In the genomic region with DNA sequence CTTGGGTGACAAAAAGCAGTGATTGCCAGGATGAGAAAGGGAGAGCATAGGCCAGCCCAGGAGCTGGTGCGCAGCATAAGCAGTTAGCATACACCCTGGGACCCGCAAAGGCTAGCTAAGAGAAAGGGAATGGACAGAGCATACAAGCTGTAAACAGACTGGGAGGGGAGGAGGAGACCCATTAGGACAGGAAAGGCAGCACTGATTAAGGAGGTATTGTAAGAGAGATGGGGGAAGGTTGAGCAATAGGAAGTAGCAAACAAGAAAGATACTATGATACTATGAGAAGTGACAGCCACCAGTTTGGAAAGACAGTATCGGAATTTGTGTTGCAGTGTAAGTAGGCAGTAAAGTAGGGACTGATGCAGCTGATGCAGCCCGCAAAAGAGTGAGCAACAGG, we compare ENCODE assay signal across 8 mouse cellular contexts. TPM values are rescaled to one million over a fixed set of nuclear protein-coding genes. Genes with fewer than 3 reads are reported as not detected.
DNase-seq lines count a peak whose midpoint lies in the region; ATAC-seq and TF ChIP-seq lines count a peak whose summit lies in the region.

No protein-coding gene starts in this region.

- no peak for TF ChIP-seq POLR2A in cerebellum, adult 2 months (IDR thresholded peaks at IDR 0.05; ENCODE audit: borderline replicate concordance, insufficient read depth, low read length)
- no peak for TF ChIP-seq POLR2A in thymus, adult 2 months (IDR thresholded peaks at IDR 0.05; ENCODE audit: control insufficient read depth, extremely low read depth, insufficient read depth, low read length, poor library complexity)

- 13% methylated on average over 4 of the region's 4 CpGs for WGBS in cerebellum, adult 2 months
- 62% methylated on average over 4 of the region's 4 CpGs for WGBS in thymus, adult 2 months
- WGBS in liver, embryonic 12.5 days (ENCODE audit: insufficient replicate concordance): 32% methylated on average over 4 of the region's 4 CpGs

- no peak for DNase-seq in cerebellum, adult 2 months
- no peak for DNase-seq in cerebellum, adult 8-10 months
- DNase-seq in thymus, adult 2 months: no peak
- DNase-seq in thymus, postnatal 36 days: no peak
- DNase-seq in MN1 (ENCODE audit: low spot score): no peak
- DNase-seq in left cerebral cortex, adult 18-20 months (ENCODE audit: low spot score in 2 of 2): no peak
- DNase-seq in cerebellum, postnatal 14 days: no peak

- ATAC-seq in liver, embryonic 12.5 days: no peak

- no peaks in the 10 kb centered on the region for H3K27me3 ChIP-seq in cerebellum, adult 2 months (ENCODE audit: control insufficient read depth, insufficient read depth, low read length)
- H3K27me3 ChIP-seq in thymus, adult 2 months (ENCODE audit: control insufficient read depth, insufficient read depth, low read length): no peaks in the 10 kb centered on the region
- H3K27me3 ChIP-seq in liver, embryonic 12.5 days (replicated peaks): no peaks in the 10 kb centered on the region

- no peaks in the 10 kb centered on the region for H3K9me3 ChIP-seq in liver, embryonic 12.5 days (replicated peaks)

- H3K4me1 ChIP-seq in cerebellum, adult 2 months (ENCODE audit: control insufficient read depth, insufficient read depth, low read length): peaks cover 21% of the 10 kb centered on the region
- peaks cover 35% of the 10 kb centered on the region for H3K4me1 ChIP-seq in thymus, adult 2 months (replicated peaks; ENCODE audit: control insufficient read depth, insufficient read depth, low read length)
- H3K4me1 ChIP-seq in liver, embryonic 12.5 days: peaks cover 63% of the 10 kb centered on the region

- no peak overlapping the region for H3K27ac ChIP-seq in cerebellum, adult 2 months (ENCODE audit: insufficient read depth, low read length)
- no peak overlapping the region for H3K27ac ChIP-seq in thymus, adult 2 months (ENCODE audit: control insufficient read depth, insufficient read depth, low read length)
- peak overlapping the region; percentile 93; the same call in 1 of the 2 replicates for H3K27ac ChIP-seq in liver, embryonic 12.5 days

- H3K36me3 ChIP-seq in thymus, adult 2 months (ENCODE audit: control insufficient read depth, insufficient read depth, low read length): no peaks in the 10 kb centered on the region
- H3K36me3 ChIP-seq in liver, embryonic 12.5 days: peaks cover 8% of the 10 kb centered on the region; the same call in 1 of the 2 replicates

- peak overlapping the region; percentile 94 for H3K4me3 ChIP-seq in cerebellum, adult 2 months (replicated peaks; ENCODE audit: insufficient read depth, low read depth, low read length)
- peak overlapping the region; percentile 19; the same call in 1 of the 2 replicates for H3K4me3 ChIP-seq in thymus, adult 2 months (ENCODE audit: control insufficient read depth, insufficient read depth, low read length)
- peak overlapping the region; percentile 91 for H3K4me3 ChIP-seq in liver, embryonic 12.5 days

- TF ChIP-seq CTCF in cerebellum, adult 2 months (IDR thresholded peaks at IDR 0.05; ENCODE audit: borderline replicate concordance, insufficient read depth, low read depth, low read length): no peak
- TF ChIP-seq CTCF in thymus, adult 2 months (IDR thresholded peaks at IDR 0.05; ENCODE audit: borderline replicate concordance, control insufficient read depth, extremely low read depth, insufficient read depth, low read length, poor library complexity): no peak

- H3K9ac ChIP-seq in liver, embryonic 12.5 days: peak overlapping the region; percentile 95

- H3K4me2 ChIP-seq in liver, embryonic 12.5 days: peak overlapping the region; percentile 94

RNA-seq across cellular contexts. Expression of a gene that starts 1.8 kb away (rescaled TPM):
- 75.3 and 76.2 TPM in 2 replicates for polyA plus RNA-seq in cerebellum, adult 2 months (2012; rRNA removed)
- 189 and 212 TPM in 2 replicates for polyA plus RNA-seq in thymus, adult 2 months (2012; rRNA removed)
- polyA plus RNA-seq in liver, embryonic 12.5 days (2016; fragmentation: Nextera tagmentation; extraction: Ambion mirVana): 41.3 and 42.0 TPM in 2 replicates
- 100 to 1,000 TPM; 123 to 139 TPM for total RNA-seq in left cerebral cortex, adult 18-20 months (2021)

RNA-seq across cellular contexts. Expression of a gene that starts 42.9 kb away (rescaled TPM):
- polyA plus RNA-seq in cerebellum, adult 2 months (2012; rRNA removed): 18.5 and 19.0 TPM in 2 replicates
- polyA plus RNA-seq in thymus, adult 2 months (2012; rRNA removed): 48.9 and 61.9 TPM in 2 replicates
- 10.3 and 10.8 TPM in 2 replicates for polyA plus RNA-seq in liver, embryonic 12.5 days (2016; fragmentation: Nextera tagmentation; extraction: Ambion mirVana)
- 10 to 100 TPM; 29.1 to 30.8 TPM for total RNA-seq in left cerebral cortex, adult 18-20 months (2021)

Comparison
In these comparisons a context has a peak if more than half of its experiments do, and no peak if none do; other contexts are left out.
1. H3K4me3 ChIP-seq: peak in every context shown above with its lines; median percentile 94 in cerebellum, adult 2 months; 91 in liver, embryonic 12.5 days; 19 in thymus, adult 2 months.